Mouse (Mus musculus): ENCODE data around the gene Olfr1177-ps. TPM values are rescaled to one million over a fixed set of nuclear protein-coding genes. Genes with fewer than 3 reads are reported as not detected.

Olfr1177-ps gene
- not detected for total RNA-seq (2021)
- long read RNA-seq, experiment 1, result 0 reads
- long read RNA-seq, experiment 2, result 0 reads

DNA sequence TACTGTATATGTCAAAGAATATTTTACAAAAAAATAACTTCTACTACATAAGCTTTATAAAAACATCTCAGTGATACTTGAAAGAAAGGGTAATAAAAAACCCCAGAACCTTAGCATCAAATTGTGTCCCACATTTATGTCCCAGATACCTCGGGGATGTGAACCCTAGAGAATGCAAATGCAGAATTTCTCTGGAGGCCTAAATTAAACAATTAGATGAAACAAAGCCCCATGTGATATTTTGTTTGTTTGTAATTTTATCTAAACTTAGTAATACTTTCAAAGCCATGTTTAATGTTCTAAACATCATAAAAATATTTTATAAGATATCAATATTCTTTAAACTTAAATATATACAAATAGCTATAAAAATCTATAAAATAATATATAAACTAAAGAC is at the start of gene Olfr1177-ps:
TSS of gene Olfr1177-ps (minus strand) at position 101 of the 400 bp plus-strand sequence.
- DNase-seq (ENCODE audit: low spot score in 2 of 2), result no peak

DNA sequence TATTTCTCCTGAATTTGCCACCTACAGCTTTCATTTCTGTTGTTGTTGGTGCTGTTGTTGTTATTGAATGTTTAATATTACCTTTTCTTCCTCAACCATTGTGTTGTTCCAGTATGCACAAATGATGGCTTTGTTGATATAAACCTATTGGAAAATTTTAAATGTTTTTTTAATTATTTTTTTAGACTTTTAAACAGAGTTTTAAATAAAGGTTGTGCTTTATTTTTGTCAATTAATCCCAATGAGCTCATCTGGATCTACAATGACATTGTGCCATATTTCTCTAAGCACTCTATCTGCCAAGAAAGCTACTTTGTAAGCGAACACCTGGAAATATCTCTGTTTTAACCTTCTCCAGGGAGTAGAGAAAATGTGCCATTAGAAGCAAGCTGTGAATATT is 40.5 kb upstream of the Olfr1177-ps start, which contains the start of gene Olfr1178:
TSS of gene Olfr1178 (plus strand) at position 301 of the 400 bp plus-strand sequence.
- no peak for DNase-seq (ENCODE audit: low spot score in 2 of 2)

DNA sequence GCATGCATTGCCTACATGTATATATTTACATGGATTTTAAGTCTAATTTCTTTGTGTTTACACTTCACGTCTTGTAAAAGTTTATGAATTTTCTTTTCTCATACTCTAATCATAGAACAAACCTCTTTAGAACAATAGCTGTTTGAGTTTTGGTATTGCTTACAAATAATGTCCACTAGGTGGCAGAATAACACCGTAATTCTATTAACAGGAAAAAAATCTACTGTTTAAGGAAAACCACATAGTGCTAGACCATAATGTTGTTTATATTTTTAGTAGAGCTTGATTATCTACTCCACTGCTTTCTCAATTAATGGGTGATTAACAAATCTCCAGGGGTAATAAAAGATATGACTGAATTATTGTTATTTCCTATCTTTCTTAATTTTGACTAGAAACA is 10.0 kb upstream of the Olfr1177-ps start:
- DNase-seq (ENCODE audit: low spot score in 2 of 2), result no peak

DNA sequence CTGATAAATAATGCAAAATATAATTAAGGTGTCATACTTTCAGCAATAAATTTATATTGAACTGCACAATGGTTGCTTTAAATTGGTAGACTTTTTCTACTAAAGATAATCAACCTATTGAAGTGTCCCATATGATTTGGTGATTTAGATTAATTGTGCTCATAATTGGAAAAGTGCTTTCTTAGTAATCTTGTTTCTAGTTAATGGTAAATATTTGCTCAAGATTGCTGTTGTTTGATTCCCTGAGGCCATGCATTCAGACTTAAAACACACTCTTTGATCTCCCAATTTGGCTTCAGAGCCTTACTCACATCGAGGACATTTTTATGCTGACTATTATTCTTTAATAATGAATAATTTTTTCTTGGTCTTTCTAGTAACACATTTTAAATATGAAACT is 9.9 kb downstream of the Olfr1177-ps start, which contains the start of gene Olfr1176:
TSS of gene Olfr1176 (plus strand) at position 301 of the 400 bp plus-strand sequence.
- no peak for DNase-seq (ENCODE audit: low spot score in 2 of 2)

DNA sequence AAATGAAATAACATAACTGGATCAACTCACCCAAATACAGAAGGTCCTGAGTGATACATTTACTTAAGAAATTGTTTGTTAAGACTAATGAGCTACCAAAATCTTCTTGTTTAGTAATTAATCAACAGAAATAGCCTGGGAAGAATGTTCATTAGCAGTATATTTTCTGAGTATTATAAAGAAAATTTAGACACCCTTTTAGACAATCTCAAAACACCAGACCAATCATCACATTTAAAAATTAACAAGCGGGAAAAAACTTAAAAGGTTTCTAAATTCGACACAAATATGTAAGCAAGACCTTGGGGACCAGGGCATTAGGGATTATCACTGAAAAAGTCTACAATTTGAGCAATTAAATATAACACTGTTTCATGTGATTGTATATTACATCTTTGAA is 19.2 kb downstream of the Olfr1177-ps start, which contains the start of gene Olfr1175-ps:
TSS of gene Olfr1175-ps (minus strand) at position 101 of the 400 bp plus-strand sequence.
- DNase-seq (ENCODE audit: low spot score in 2 of 2), result no peak

DNA sequence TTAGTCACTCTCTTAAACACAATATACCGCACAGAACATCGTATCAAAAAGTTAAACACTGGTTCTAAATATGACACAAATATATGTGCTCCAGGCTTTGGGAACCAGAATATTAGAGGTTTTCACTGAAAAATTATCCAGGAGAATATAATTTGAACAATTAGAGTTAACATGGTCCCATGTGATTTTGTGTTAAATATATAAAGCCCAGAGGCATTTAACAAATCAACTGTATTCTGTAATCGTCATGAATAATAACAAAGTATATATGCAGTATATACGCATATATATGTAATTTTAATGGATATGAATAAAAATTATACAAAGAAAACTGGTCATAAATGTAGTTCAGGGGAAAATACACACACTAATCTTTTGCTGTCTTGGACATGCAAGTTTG is 31.3 kb downstream of the Olfr1177-ps start, which contains the start of gene Olfr1174-ps:
TSS of gene Olfr1174-ps (minus strand) at position 101 of the 400 bp plus-strand sequence.
- no peak for DNase-seq (ENCODE audit: low spot score in 2 of 2)

Other genes starting within 250 kb of the Olfr1177-ps start
- gene Olfr1166, start 218.2 kb downstream of the Olfr1177-ps start, total RNA-seq (2021), result not detected
- gene Olfr1167, start 191.3 kb downstream of the Olfr1177-ps start, total RNA-seq (2021), result not detected
- gene Olfr1168, start 164.6 kb downstream of the Olfr1177-ps start, total RNA-seq (2021), result not detected
- gene Olfr1170, start 118.2 kb downstream of the Olfr1177-ps start, total RNA-seq (2021), result not detected
- gene Olfr1173, start 66.6 kb downstream of the Olfr1177-ps start, total RNA-seq (2021), result not detected
- gene Olfr1174-ps, start 31.4 kb downstream of the Olfr1177-ps start, total RNA-seq (2021), result not detected
- not detected for gene Olfr1175-ps, start 19.3 kb downstream of the Olfr1177-ps start, total RNA-seq (2021)
- gene Olfr1176, start 9.8 kb downstream of the Olfr1177-ps start, total RNA-seq (2021), result not detected
- not detected for gene Olfr1178, start 40.6 kb upstream of the Olfr1177-ps start, total RNA-seq (2021)
- gene Olfr1179, start 60.0 kb upstream of the Olfr1177-ps start, total RNA-seq (2021), result not detected
- not detected for gene Olfr1180, start 72.7 kb upstream of the Olfr1177-ps start, total RNA-seq (2021)
- not detected for gene Olfr1181, start 79.7 kb upstream of the Olfr1177-ps start, total RNA-seq (2021)
- not detected for gene Gm13757, start 102.6 kb upstream of the Olfr1177-ps start, total RNA-seq (2021)
- not detected for gene Olfr1183, start 108.4 kb upstream of the Olfr1177-ps start, total RNA-seq (2021)
- gene Olfr1184, start 137.1 kb upstream of the Olfr1177-ps start, total RNA-seq (2021), result not detected
- gene Olfr1185-ps1, start 146.8 kb upstream of the Olfr1177-ps start, total RNA-seq (2021), result not detected
- gene Olfr1186, start 172.1 kb upstream of the Olfr1177-ps start, total RNA-seq (2021), result not detected
- gene Olfr1188, start 210.4 kb upstream of the Olfr1177-ps start, total RNA-seq (2021), result not detected
- gene Olfr1189, start 240.0 kb upstream of the Olfr1177-ps start, total RNA-seq (2021), result not detected